Mouse (Mus musculus): Measurements from ENCODE around the gene Fam166b. TPM values are rescaled to one million over a fixed set of nuclear protein-coding genes. Genes with fewer than 3 reads are reported as not detected.

Fam166b gene
- polyA plus RNA-seq, 1 experiment, result 0.55 TPM

GRCm38 (mm10) chr4:43456470-43456869, 27.5 kb upstream of the Fam166b start:
- no peak for TF ChIP-seq GATA1 (IDR thresholded peaks at IDR 0.05; ENCODE audit: borderline replicate concordance, low read length)
- TF ChIP-seq FLI1 (IDR thresholded peaks at IDR 0.05; ENCODE audit: low read length), result no peak
- H3K4me3 ChIP-seq (replicated peaks), result peak overlapping the region; percentile 28
- H3K36me3 ChIP-seq (replicated peaks; ENCODE audit: low read length), result no peaks in the 10 kb centered on the region
- H3K27me3 ChIP-seq (replicated peaks), result peaks cover 53% of the 10 kb centered on the region
- H3K4me1 ChIP-seq, result peaks cover 51% of the 10 kb centered on the region
- H3K9me3 ChIP-seq, result peaks cover 11% of the 10 kb centered on the region

- Histone ChIP-seq H3K27me3 (replicated peaks) (peaks cover 64% of the 10 kb centered on the region), H3K4me3 (replicated peaks) (peak within 1 kb of the TSS; percentile 89)
Measured at GRCm38 (mm10) chr4:43454041-43454836, 25.3 kb upstream of the Fam166b start, which contains the start of gene Cd72. Cd72 (minus strand) TSS chr4:43454628.

GRCm38 (mm10) chr4:43453413-43453812, 24.5 kb upstream of the Fam166b start:
- peaks cover 64% of the 10 kb centered on the region for H3K27me3 ChIP-seq (replicated peaks)
- TF ChIP-seq FLI1 (IDR thresholded peaks at IDR 0.05; ENCODE audit: low read length), result no peak
- TF ChIP-seq GATA1 (IDR thresholded peaks at IDR 0.05; ENCODE audit: borderline replicate concordance, low read length), result no peak
- H3K4me1 ChIP-seq, result peaks cover 50% of the 10 kb centered on the region
- peak overlapping the region; percentile 89 for H3K4me3 ChIP-seq (replicated peaks)
- no peaks in the 10 kb centered on the region for H3K36me3 ChIP-seq (replicated peaks; ENCODE audit: low read length)
- peaks cover 17% of the 10 kb centered on the region for H3K9me3 ChIP-seq

More at GRCm38 (mm10) chr4:43454041-43454836, 25.3 kb upstream of the Fam166b start, which contains the start of gene Cd72:
- Histone ChIP-seq H3K9me3 (peaks cover 17% of the 10 kb centered on the region), H3K4me1 (peaks cover 50% of the 10 kb centered on the region), H3K36me3 (replicated peaks; ENCODE audit: low read length) (no peaks in the 10 kb centered on the region)
- no peak for TF ChIP-seq GATA1 (IDR thresholded peaks at IDR 0.05; ENCODE audit: borderline replicate concordance, low read length)
- TF ChIP-seq FLI1 (IDR thresholded peaks at IDR 0.05; ENCODE audit: low read length), result no peak

GRCm38 (mm10) chr4:43452315-43452714, 23.4 kb upstream of the Fam166b start:
- Histone ChIP-seq H3K9me3 (peaks cover 17% of the 10 kb centered on the region), H3K4me3 (replicated peaks) (no peak overlapping the region), H3K27me3 (replicated peaks) (peaks cover 62% of the 10 kb centered on the region), H3K4me1 (peaks cover 49% of the 10 kb centered on the region), H3K36me3 (replicated peaks; ENCODE audit: low read length) (peaks cover 3% of the 10 kb centered on the region)
- TF ChIP-seq GATA1 (IDR thresholded peaks at IDR 0.05; ENCODE audit: borderline replicate concordance, low read length), result no peak
- TF ChIP-seq FLI1 (IDR thresholded peaks at IDR 0.05; ENCODE audit: low read length), result no peak

- Histone ChIP-seq H3K9me3 (peaks cover 17% of the 10 kb centered on the region), H3K36me3 (replicated peaks; ENCODE audit: low read length) (peaks cover 26% of the 10 kb centered on the region)
Measured at GRCm38 (mm10) chr4:43448554-43448953, 19.6 kb upstream of the Fam166b start.

GRCm38 (mm10) chr4:43447251-43447650, 18.3 kb upstream of the Fam166b start:
- H3K9me3 ChIP-seq, result peaks cover 13% of the 10 kb centered on the region
- peaks cover 26% of the 10 kb centered on the region for H3K36me3 ChIP-seq (replicated peaks; ENCODE audit: low read length)
- TF ChIP-seq FLI1 (IDR thresholded peaks at IDR 0.05; ENCODE audit: low read length) (no peak), GATA1 (IDR thresholded peaks at IDR 0.05; ENCODE audit: borderline replicate concordance, low read length) (no peak)
- peaks cover 62% of the 10 kb centered on the region for H3K27me3 ChIP-seq (replicated peaks)
- no peak overlapping the region for H3K4me3 ChIP-seq (replicated peaks)
- H3K4me1 ChIP-seq, result peaks cover 15% of the 10 kb centered on the region

More at GRCm38 (mm10) chr4:43448554-43448953, 19.6 kb upstream of the Fam166b start:
- Histone ChIP-seq H3K27me3 (replicated peaks) (peaks cover 63% of the 10 kb centered on the region), H3K4me3 (replicated peaks) (no peak overlapping the region), H3K4me1 (peaks cover 21% of the 10 kb centered on the region)
- TF ChIP-seq FLI1 (IDR thresholded peaks at IDR 0.05; ENCODE audit: low read length) (no peak), GATA1 (IDR thresholded peaks at IDR 0.05; ENCODE audit: borderline replicate concordance, low read length) (no peak)

GRCm38 (mm10) chr4:43443511-43443910, 14.6 kb upstream of the Fam166b start:
- peaks cover 3% of the 10 kb centered on the region; the same call in 1 of the 2 replicates for H3K9me3 ChIP-seq
- no peak for TF ChIP-seq GATA1 (IDR thresholded peaks at IDR 0.05; ENCODE audit: borderline replicate concordance, low read length)
- no peak for TF ChIP-seq FLI1 (IDR thresholded peaks at IDR 0.05; ENCODE audit: low read length)
- H3K36me3 ChIP-seq (replicated peaks; ENCODE audit: low read length), result peaks cover 26% of the 10 kb centered on the region
- H3K4me1 ChIP-seq, result peaks cover 19% of the 10 kb centered on the region
- peaks cover 40% of the 10 kb centered on the region for H3K27me3 ChIP-seq (replicated peaks)
- H3K4me3 ChIP-seq (replicated peaks), result peak overlapping the region; percentile 94

- TF ChIP-seq FLI1 (IDR thresholded peaks at IDR 0.05; ENCODE audit: low read length) (no peak), GATA1 (IDR thresholded peaks at IDR 0.05; ENCODE audit: borderline replicate concordance, low read length) (no peak)
- H3K27me3 ChIP-seq (replicated peaks), result peaks cover 39% of the 10 kb centered on the region
- peaks cover 26% of the 10 kb centered on the region for H3K36me3 ChIP-seq (replicated peaks; ENCODE audit: low read length)
- peaks cover 19% of the 10 kb centered on the region for H3K4me1 ChIP-seq
- H3K4me3 ChIP-seq (replicated peaks), result peak overlapping the region; percentile 94
- peaks cover 4% of the 10 kb centered on the region; the same call in 1 of the 2 replicates for H3K9me3 ChIP-seq
Measured at GRCm38 (mm10) chr4:43442456-43443361, 13.8 kb upstream of the Fam166b start.

- H3K36me3 ChIP-seq (replicated peaks; ENCODE audit: low read length), result peaks cover 21% of the 10 kb centered on the region
- peaks cover 4% of the 10 kb centered on the region; the same call in 1 of the 2 replicates for H3K9me3 ChIP-seq
- TF ChIP-seq GATA1 (IDR thresholded peaks at IDR 0.05; ENCODE audit: borderline replicate concordance, low read length) (no peak), FLI1 (IDR thresholded peaks at IDR 0.05; ENCODE audit: low read length) (no peak)
- peaks cover 19% of the 10 kb centered on the region for H3K4me1 ChIP-seq
- peaks cover 35% of the 10 kb centered on the region for H3K27me3 ChIP-seq (replicated peaks)
- peak overlapping the region; percentile 94 for H3K4me3 ChIP-seq (replicated peaks)
Measured at GRCm38 (mm10) chr4:43442044-43442443, 13.1 kb upstream of the Fam166b start.

Measured in megakaryocyte, embryonic 14.5 days (primary cell).